Mouse (Mus musculus) ES-E14 (cell line): ENCODE results near the gene Slc24a4.

Experiments used
- CHD2 ChIP-seq: IDR thresholded peaks from 2 replicates; pipeline ENCODE4 v1.6.1; 2014; ENCODE audit warnings: mild to moderate bottlenecking, low read depth, low read length, inconsistent platforms
- HCFC1 ChIP-seq: IDR thresholded peaks from 2 replicates; pipeline ENCODE4 v1.6.1; 2012; ENCODE audit warnings: low read length, inconsistent platforms, borderline replicate concordance; ENCODE audit not compliant: insufficient read depth
- MAFK ChIP-seq: IDR thresholded peaks from 2 replicates; pipeline ENCODE4 v1.6.1; 2014; ENCODE audit warnings: mild to moderate bottlenecking, low read depth, low read length, inconsistent platforms; ENCODE audit not compliant: insufficient read depth
- ZC3H11A ChIP-seq: IDR thresholded peaks from 2 replicates; pipeline ENCODE4 v1.6.1; 2012; ENCODE audit warnings: low read depth, mild to moderate bottlenecking, inconsistent platforms, low read length, borderline replicate concordance

GRCm38 (mm10) chr12:102105990-102106389, 22.5 kb upstream of the Slc24a4 start:
- TF ChIP-seq HCFC1 (no peak), CHD2 (no peak), MAFK (no peak), ZC3H11A (no peak)
